Mouse (Mus musculus) left cerebral cortex, postnatal 4 days (tissue): Measurements from ENCODE around the gene Defa36. TPM values are rescaled to one million over a fixed set of nuclear protein-coding genes. Genes with fewer than 3 reads are reported as not detected.
"Not testable (repeated sequence)": the region's sequence is repeated elsewhere in the genome, so short reads cannot be mapped to it uniquely, and the experiment has no call there.

Experiments used
- DNase-seq: peaks from one replicate; pipeline ENCODE4 v3.0.0-alpha.2; 2022
- intact Hi-C: fragments of 180-260 bp; cut with DNase I; formaldehyde crosslinking; loops from one replicate; pipeline ENCODE4 v1.15.1; 2025
- total RNA-seq, 2 experiments: library from RNA; stranded (reverse); gene quantifications; 2 replicates each; pipeline ENCODE4 v1.2.3; 2021

The Defa36 gene
- total RNA-seq: not detected

DNA sequence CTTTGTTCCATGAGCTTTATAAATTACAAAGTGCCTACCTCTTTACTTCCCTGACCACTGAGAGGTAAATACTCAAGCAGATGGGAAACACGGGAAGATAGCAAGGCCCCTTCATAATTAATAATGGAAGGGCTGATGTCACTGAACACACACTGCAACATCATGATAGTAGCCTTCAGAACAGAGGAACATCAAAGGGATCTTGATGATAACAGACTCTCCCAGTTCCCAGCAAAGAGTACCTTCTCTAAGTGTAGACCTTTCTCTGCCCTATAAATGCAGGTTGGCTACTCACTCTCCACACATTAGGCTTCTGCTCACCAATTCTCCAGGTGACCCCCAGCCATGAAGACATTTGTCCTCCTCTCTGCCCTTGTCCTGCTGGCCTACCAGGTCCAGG is at the start of gene Defa36:
TSS of gene Defa36 (plus strand) at position 301 of the 400 bp plus-strand sequence.
- DNase-seq, intact Hi-C loops: not testable (repeated sequence)

DNA sequence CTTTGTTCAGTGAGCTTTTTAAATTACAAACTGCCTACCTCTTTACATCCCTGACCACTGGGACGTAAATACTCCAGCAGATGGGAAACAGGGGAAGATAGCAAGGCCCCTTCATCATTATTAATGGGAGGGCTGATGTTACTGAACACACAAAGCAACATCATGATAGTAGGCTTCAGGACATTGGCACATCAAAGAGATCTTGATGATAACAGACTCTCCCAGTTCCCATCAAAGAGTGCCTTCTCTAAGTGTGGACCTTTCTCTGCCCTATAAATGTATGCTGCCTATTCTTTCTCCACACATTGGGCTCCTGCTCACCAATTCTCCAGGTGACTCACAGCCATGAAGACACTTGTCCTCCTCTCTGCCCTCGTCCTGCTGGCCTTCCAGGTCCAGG is 49.0 kb upstream of the Defa36 start, which contains the start of gene Defa2:
TSS of gene Defa2 (plus strand) at position 301 of the 400 bp plus-strand sequence.
- DNase-seq, intact Hi-C loops: not testable (repeated sequence)

DNA sequence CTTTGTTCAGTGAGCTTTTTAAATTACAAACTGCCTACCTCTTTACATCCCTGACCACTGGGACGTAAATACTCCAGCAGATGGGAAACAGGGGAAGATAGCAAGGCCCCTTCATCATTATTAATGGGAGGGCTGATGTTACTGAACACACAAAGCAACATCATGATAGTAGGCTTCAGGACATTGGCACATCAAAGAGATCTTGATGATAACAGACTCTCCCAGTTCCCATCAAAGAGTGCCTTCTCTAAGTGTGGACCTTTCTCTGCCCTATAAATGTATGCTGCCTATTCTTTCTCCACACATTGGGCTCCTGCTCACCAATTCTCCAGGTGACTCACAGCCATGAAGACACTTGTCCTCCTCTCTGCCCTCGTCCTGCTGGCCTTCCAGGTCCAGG is 35.7 kb upstream of the Defa36 start, which contains the start of gene Defa33:
TSS of gene Defa33 (plus strand) at position 301 of the 400 bp plus-strand sequence.
- intact Hi-C loops: not testable (repeated sequence)

DNA sequence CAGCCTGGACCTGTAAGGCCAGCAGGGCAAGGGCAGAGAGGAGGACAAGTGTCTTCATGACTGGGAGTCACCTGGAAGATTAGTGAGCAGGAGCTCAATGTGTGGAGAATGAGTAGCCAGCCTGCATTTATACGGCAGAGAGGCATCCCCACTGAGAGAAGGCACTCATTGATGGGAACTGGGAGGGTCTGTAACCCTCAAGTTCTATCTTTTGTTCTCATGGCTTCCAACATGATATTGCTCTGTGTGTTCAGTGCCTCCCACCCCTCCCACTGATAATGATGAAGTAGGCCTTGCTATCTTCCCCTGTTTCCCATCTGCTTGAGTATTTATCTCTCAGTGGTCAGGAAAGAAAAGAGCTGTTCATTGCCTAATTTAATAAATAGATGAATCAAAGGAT is 29.2 kb downstream of the Defa36 start, which contains the start of gene Gm7849:
TSS of gene Gm7849 (minus strand) at position 101 of the 400 bp plus-strand sequence.
- DNase-seq, intact Hi-C loops: not testable (repeated sequence)

More for the DNA sequence above, 35.7 kb upstream of the Defa36 start, which contains the start of gene Defa33:
- DNase-seq: not testable (repeated sequence)

Other genes starting within 250 kb of the Defa36 start
- gene Defa31, start 235.8 kb upstream of the Defa36 start, total RNA-seq: not detected
- not detected for gene Gm15293, start 225.8 kb upstream of the Defa36 start, total RNA-seq
- not detected for gene Gm15292, start 177.7 kb upstream of the Defa36 start, total RNA-seq
- not detected for gene Defa27, start 111.9 kb upstream of the Defa36 start, total RNA-seq
- not detected for gene Defa29, start 100.4 kb upstream of the Defa36 start, total RNA-seq
- not detected for gene Defa2, start 48.9 kb upstream of the Defa36 start, total RNA-seq
- not detected for gene Defa33, start 35.6 kb upstream of the Defa36 start, total RNA-seq
- gene Gm7849, start 29.1 kb downstream of the Defa36 start, total RNA-seq: not detected
- not detected for gene Defa20, start 81.8 kb downstream of the Defa36 start, total RNA-seq
- not detected for gene Defa32, start 101.6 kb downstream of the Defa36 start, total RNA-seq
- gene Defa37, start 138.0 kb downstream of the Defa36 start, total RNA-seq: not detected
- gene Defa28, start 155.6 kb downstream of the Defa36 start, total RNA-seq: not detected
- not detected for gene Gm7861, start 167.1 kb downstream of the Defa36 start, total RNA-seq
- gene Defa26, start 190.8 kb downstream of the Defa36 start, total RNA-seq: not detected
- not detected for gene Defa17, start 228.4 kb downstream of the Defa36 start, total RNA-seq
- not detected for gene Defa34, start 238.4 kb downstream of the Defa36 start, total RNA-seq